Mouse (Mus musculus): ENCODE results near the gene Tex44.

GRCm38 (mm10) chr1:86435302-86435821, 9.2 kb downstream of the Tex44 start:
- TF ChIP-seq POLR2A (IDR thresholded peaks at IDR 0.05; ENCODE audit: low read depth, low read length) (no peak), CTCF (IDR thresholded peaks at IDR 0.05; ENCODE audit: extremely low read depth, insufficient read depth, insufficient read length, insufficient replicate concordance) (no peak)
